Mouse (Mus musculus): ENCODE results near the gene Ccdc155. TPM values are rescaled to one million over a fixed set of nuclear protein-coding genes. Genes with fewer than 3 reads are reported as not detected.

Ccdc155 gene
- total RNA-seq, 1 experiment: 2.4 TPM

DNA sequence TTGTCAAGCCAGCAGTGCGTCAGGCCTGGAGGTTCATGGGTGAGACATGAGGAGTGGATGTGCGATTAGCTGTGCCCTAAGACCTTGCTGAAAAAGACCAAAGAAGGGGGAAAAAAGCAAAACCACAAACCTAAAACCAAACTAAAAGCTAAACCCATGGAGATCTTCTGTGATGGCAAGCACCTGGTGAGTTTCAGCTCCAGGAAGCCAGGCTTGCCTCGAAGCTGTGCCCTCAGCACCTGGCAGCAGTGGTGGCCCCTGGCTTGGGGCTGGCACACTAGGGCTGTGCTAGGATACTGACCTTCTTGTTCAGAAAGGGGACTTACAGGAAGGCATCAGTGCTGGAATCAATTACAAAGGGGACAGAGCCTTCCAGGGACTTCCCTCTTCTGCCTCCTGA is 63.4 kb downstream of the Ccdc155 start:
- in situ Hi-C loops (cut with MboI; ENCODE audit: low sequenced_read_pairs in 2 of 2, unreplicated experiment in 2 of 2): no loop called here
- Histone ChIP-seq H3K36me3 (ENCODE audit: control insufficient read depth, insufficient read depth, low read length, poor library complexity, severe bottlenecking) (peaks cover 34% of the 10 kb centered on the region), H3K4me3 (ENCODE audit: insufficient read depth in 1 of 2, low read depth in 1 of 2, low read length in 2 of 2, poor library complexity in 1 of 2, severe bottlenecking in 1 of 2) (no peak overlapping the region), H3K9ac (ENCODE audit: insufficient read depth, low read depth, low read length, poor library complexity, severe bottlenecking) (no peak overlapping the region), H3K27ac (ENCODE audit: insufficient read depth, low read depth, low read length, poor library complexity, severe bottlenecking) (no peak overlapping the region), H3K4me1 (ENCODE audit: control insufficient read depth in 2 of 2, insufficient read depth in 2 of 2, low read length in 2 of 2, poor library complexity in 1 of 2) (peaks cover 0 to 4% of the 10 kb centered on the region in 2 experiments; a peak in 1 of 4 replicates), H3K9me3 (ENCODE audit: control insufficient read depth, insufficient read depth, low read depth, low read length) (no peaks in the 10 kb centered on the region)
- DNase-seq (ENCODE audit: low read depth, low spot score): no peak
- TF ChIP-seq CHD2 (IDR thresholded peaks at IDR 0.05; ENCODE audit: low read depth, low read length) (no peak), ZNF384 (IDR thresholded peaks at IDR 0.05; ENCODE audit: low read depth, low read length) (no peak), HCFC1 (IDR thresholded peaks at IDR 0.05; ENCODE audit: borderline replicate concordance, insufficient read depth, low read length) (no peak), ZC3H11A (IDR thresholded peaks at IDR 0.05; ENCODE audit: borderline replicate concordance, low read depth, low read length) (no peak)

DNA sequence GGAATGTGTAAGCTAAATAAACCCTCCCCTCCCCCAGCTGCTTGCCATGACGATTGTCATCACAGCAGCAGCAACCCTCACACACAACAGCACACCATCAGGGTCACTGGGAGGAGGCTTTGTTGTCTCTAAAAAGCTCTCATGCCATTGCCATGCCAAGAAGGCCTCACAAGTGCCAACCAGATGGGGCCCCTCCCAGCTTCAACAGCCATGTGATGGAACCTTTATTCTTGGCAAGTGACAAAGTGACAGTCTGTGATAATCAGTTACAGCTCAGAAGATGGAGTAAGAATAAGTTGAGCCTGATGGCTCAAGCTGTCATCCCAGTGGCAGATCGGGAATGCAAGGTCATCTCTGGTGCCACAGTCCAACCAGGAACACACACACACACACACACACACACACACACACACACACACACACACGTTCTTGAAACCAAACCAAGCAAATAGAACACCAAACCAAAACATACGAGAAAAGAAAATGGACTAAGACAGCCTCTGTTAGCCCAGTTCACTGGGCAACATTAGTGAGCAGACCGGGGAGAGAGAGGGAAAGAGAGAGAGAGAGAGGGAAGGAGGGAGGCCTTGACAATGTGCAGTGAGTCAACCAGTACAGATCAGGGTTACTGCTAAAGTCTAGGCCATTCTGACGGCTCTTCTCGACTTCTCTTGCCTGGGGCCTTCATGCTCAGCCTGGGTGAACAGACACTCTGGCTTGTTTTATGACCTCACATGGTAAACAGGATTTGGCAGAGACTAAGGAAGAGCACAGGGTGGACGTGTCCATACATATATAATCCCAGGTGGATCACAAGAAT is 64.6 kb downstream of the Ccdc155 start:
- in situ Hi-C loops (cut with MboI; ENCODE audit: low sequenced_read_pairs in 2 of 2, unreplicated experiment in 2 of 2): no loop called here

DNA sequence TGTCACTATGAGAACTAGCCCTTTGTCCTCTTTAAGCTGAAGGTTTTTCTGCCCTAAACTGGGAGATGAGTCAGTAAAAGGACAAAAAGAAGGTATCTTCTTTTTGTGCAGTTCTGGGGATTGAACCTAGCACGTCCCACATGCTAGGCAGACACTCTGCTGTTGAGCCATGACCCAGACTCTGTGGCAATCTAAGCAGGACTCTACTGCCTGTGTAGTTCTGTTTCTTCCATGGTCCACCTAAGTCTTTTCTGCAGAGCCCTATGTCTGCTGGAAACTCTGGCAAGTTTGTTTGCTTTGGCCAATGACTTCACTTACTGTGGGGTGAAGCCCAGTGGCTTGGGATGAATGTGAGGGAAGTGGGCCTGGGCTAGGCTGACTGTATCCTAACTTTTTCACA is 66.3 kb downstream of the Ccdc155 start:
- no peak overlapping the region for H3K9ac ChIP-seq (ENCODE audit: insufficient read depth, low read depth, low read length, poor library complexity, severe bottlenecking)
- H3K4me1 ChIP-seq (ENCODE audit: control insufficient read depth in 2 of 2, insufficient read depth in 2 of 2, low read length in 2 of 2, poor library complexity in 1 of 2): peaks cover 0 to 11% of the 10 kb centered on the region in 2 experiments; a peak in 1 of 4 replicates
- peaks cover 19% of the 10 kb centered on the region for H3K36me3 ChIP-seq (ENCODE audit: control insufficient read depth, insufficient read depth, low read length, poor library complexity, severe bottlenecking)
- no peaks in the 10 kb centered on the region for H3K9me3 ChIP-seq (ENCODE audit: control insufficient read depth, insufficient read depth, low read depth, low read length)
- H3K27ac ChIP-seq (ENCODE audit: insufficient read depth, low read depth, low read length, poor library complexity, severe bottlenecking): no peak overlapping the region
- in situ Hi-C loops (cut with MboI; ENCODE audit: low sequenced_read_pairs in 2 of 2, unreplicated experiment in 2 of 2): no loop called here
- no peak for TF ChIP-seq ZC3H11A (IDR thresholded peaks at IDR 0.05; ENCODE audit: borderline replicate concordance, low read depth, low read length)
- no peak for TF ChIP-seq ZNF384 (IDR thresholded peaks at IDR 0.05; ENCODE audit: low read depth, low read length)
- no peak for TF ChIP-seq HCFC1 (IDR thresholded peaks at IDR 0.05; ENCODE audit: borderline replicate concordance, insufficient read depth, low read length)
- TF ChIP-seq CHD2 (IDR thresholded peaks at IDR 0.05; ENCODE audit: low read depth, low read length): no peak
- TF ChIP-seq MAFK (IDR thresholded peaks at IDR 0.05; ENCODE audit: insufficient read depth, low read depth, low read length): no peak
- no peak for DNase-seq (ENCODE audit: low read depth, low spot score)
- H3K4me3 ChIP-seq (ENCODE audit: insufficient read depth in 1 of 2, low read depth in 1 of 2, low read length in 2 of 2, poor library complexity in 1 of 2, severe bottlenecking in 1 of 2): no peak overlapping the region

More for the DNA sequence above, 64.6 kb downstream of the Ccdc155 start:
- Histone ChIP-seq H3K9ac (ENCODE audit: insufficient read depth, low read depth, low read length, poor library complexity, severe bottlenecking) (no peak overlapping the region), H3K27ac (ENCODE audit: insufficient read depth, low read depth, low read length, poor library complexity, severe bottlenecking) (no peak overlapping the region), H3K4me1 (ENCODE audit: control insufficient read depth in 2 of 2, insufficient read depth in 2 of 2, low read length in 2 of 2, poor library complexity in 1 of 2) (peaks cover 0 to 9% of the 10 kb centered on the region in 2 experiments; a peak in 1 of 4 replicates), H3K4me3 (ENCODE audit: insufficient read depth in 1 of 2, low read depth in 1 of 2, low read length in 2 of 2, poor library complexity in 1 of 2, severe bottlenecking in 1 of 2) (no peak overlapping the region), H3K9me3 (ENCODE audit: control insufficient read depth, insufficient read depth, low read depth, low read length) (no peaks in the 10 kb centered on the region), H3K36me3 (ENCODE audit: control insufficient read depth, insufficient read depth, low read length, poor library complexity, severe bottlenecking) (peaks cover 24% of the 10 kb centered on the region)
- no peak for DNase-seq (ENCODE audit: low read depth, low spot score)
- TF ChIP-seq ZC3H11A (IDR thresholded peaks at IDR 0.05; ENCODE audit: borderline replicate concordance, low read depth, low read length) (no peak), MAFK (IDR thresholded peaks at IDR 0.05; ENCODE audit: insufficient read depth, low read depth, low read length) (no peak), ZNF384 (IDR thresholded peaks at IDR 0.05; ENCODE audit: low read depth, low read length) (no peak), CHD2 (IDR thresholded peaks at IDR 0.05; ENCODE audit: low read depth, low read length) (no peak), HCFC1 (IDR thresholded peaks at IDR 0.05; ENCODE audit: borderline replicate concordance, insufficient read depth, low read length) (no peak)

DNA sequence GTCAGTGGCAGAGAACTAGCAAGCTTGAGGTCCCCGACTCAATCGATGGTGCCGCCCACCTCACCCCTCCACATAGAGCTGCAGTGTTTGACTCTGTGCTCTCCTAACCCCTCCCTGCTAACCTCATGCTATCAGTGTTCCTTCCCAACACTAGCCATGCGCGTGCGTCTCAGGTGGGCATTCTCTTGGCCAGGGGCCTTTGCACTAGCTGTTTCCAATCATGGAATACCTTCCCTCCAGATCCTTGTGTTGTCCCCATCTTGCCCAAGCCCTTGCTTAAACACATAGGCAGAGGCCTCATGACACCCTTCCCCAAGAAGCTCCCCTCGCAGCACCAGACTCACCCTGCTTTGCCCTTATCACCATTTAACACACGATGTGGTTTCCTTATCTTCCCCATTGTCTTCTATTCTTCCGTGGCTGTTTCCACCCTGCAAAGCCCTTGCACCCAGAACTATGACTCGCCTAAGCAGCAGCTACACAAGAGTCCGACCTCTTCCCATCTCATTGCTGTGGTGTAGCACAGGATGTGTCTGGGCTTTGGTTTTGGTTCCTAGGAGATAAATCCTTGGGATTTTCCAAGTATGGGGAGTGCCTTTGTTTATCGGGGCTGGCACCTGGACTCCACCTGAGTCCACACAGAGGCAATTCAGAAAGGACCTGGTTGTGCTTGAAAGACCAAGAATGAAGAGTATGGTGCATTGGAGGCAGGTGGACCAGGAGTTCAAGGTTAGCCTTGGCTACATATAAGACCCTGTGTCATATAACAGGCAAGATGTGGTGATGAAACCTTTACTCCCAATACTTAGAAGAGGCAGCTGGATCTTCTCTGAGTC is 67.3 kb downstream of the Ccdc155 start:
- no peak for DNase-seq (ENCODE audit: low read depth, low spot score)
- H3K4me3 ChIP-seq (ENCODE audit: insufficient read depth in 1 of 2, low read depth in 1 of 2, low read length in 2 of 2, poor library complexity in 1 of 2, severe bottlenecking in 1 of 2): no peak overlapping the region
- H3K4me1 ChIP-seq (ENCODE audit: control insufficient read depth in 2 of 2, insufficient read depth in 2 of 2, low read length in 2 of 2, poor library complexity in 1 of 2): peaks cover 0 to 11% of the 10 kb centered on the region in 2 experiments; a peak in 1 of 4 replicates
- no peaks in the 10 kb centered on the region for H3K9me3 ChIP-seq (ENCODE audit: control insufficient read depth, insufficient read depth, low read depth, low read length)
- no peak overlapping the region for H3K27ac ChIP-seq (ENCODE audit: insufficient read depth, low read depth, low read length, poor library complexity, severe bottlenecking)
- no peak overlapping the region for H3K9ac ChIP-seq (ENCODE audit: insufficient read depth, low read depth, low read length, poor library complexity, severe bottlenecking)
- H3K36me3 ChIP-seq (ENCODE audit: control insufficient read depth, insufficient read depth, low read length, poor library complexity, severe bottlenecking): peaks cover 10% of the 10 kb centered on the region
- TF ChIP-seq ZC3H11A (IDR thresholded peaks at IDR 0.05; ENCODE audit: borderline replicate concordance, low read depth, low read length) (no peak), MAFK (IDR thresholded peaks at IDR 0.05; ENCODE audit: insufficient read depth, low read depth, low read length) (no peak), ZNF384 (IDR thresholded peaks at IDR 0.05; ENCODE audit: low read depth, low read length) (no peak), HCFC1 (IDR thresholded peaks at IDR 0.05; ENCODE audit: borderline replicate concordance, insufficient read depth, low read length) (no peak), CHD2 (IDR thresholded peaks at IDR 0.05; ENCODE audit: low read depth, low read length) (no peak)
- in situ Hi-C loops (cut with MboI; ENCODE audit: low sequenced_read_pairs in 2 of 2, unreplicated experiment in 2 of 2): no loop called here

Measured in ES-E14 (cell line).